Mouse (Mus musculus): Measurements from ENCODE around the gene Pld5.

The Pld5 gene

GRCm38 (mm10) chr1:175946718-175947315 is 328.3 kb downstream of the Pld5 start:
- DNase-seq (ENCODE audit: low spot score in 2 of 2) = no peak

GRCm38 (mm10) chr1:175943168-175943567 is 331.9 kb downstream of the Pld5 start:
- DNase-seq (ENCODE audit: low spot score in 2 of 2) = no peak

GRCm38 (mm10) chr1:175938731-175939130 is 336.4 kb downstream of the Pld5 start:
- no peak for DNase-seq (ENCODE audit: low spot score in 2 of 2)

- DNase-seq (ENCODE audit: low spot score in 2 of 2) = peak; percentile 21 to 63
Measured at GRCm38 (mm10) chr1:175936282-175936737, 338.8 kb downstream of the Pld5 start.

GRCm38 (mm10) chr1:175931391-175931790 is 343.7 kb downstream of the Pld5 start:
- DNase-seq (ENCODE audit: low spot score in 2 of 2) = no peak

- DNase-seq (ENCODE audit: low spot score in 2 of 2) = peak; percentile 63 to 86
Measured at GRCm38 (mm10) chr1:175923848-175924787, 351.0 kb downstream of the Pld5 start.

GRCm38 (mm10) chr1:175921091-175921490 is 354.0 kb downstream of the Pld5 start:
- no peak for DNase-seq (ENCODE audit: low spot score in 2 of 2)

- no peak for DNase-seq (ENCODE audit: low spot score in 2 of 2)
Measured at GRCm38 (mm10) chr1:175920029-175920428, 355.1 kb downstream of the Pld5 start, which contains the start of gene Gm38100. TSS of gene Gm38100 (plus strand) at chr1:175920329.

GRCm38 (mm10) chr1:175913728-175914303 is 361.3 kb downstream of the Pld5 start:
- no peak for DNase-seq (ENCODE audit: low spot score in 2 of 2)
